Mouse (Mus musculus): ENCODE results near the gene Nrp1. TPM values are rescaled to one million over a fixed set of nuclear protein-coding genes. Genes with fewer than 3 reads are reported as not detected.

Gene Nrp1
- polyA plus RNA-seq, 2 experiments: 33.8 to 75.1 TPM

GRCm38 (mm10) chr8:128487966-128488931 is 129.8 kb downstream of the Nrp1 start:
- ATAC-seq (ENCODE audit: low FRiP score, low read depth) (no peak), DNase-seq (ENCODE audit: low spot score) (no peak)
- no peak overlapping the region for H3K4me3 ChIP-seq (replicated peaks; ENCODE audit: low read length)
- H3K27me3 ChIP-seq (ENCODE audit: control insufficient read depth, insufficient read depth, low read length): no peaks in the 10 kb centered on the region
- no peaks in the 10 kb centered on the region for H3K9me3 ChIP-seq (ENCODE audit: control insufficient read depth, low read length)
- no peak overlapping the region for H3K9ac ChIP-seq (ENCODE audit: low read depth, low read length, severe bottlenecking)
- no peak overlapping the region for H3K4me2 ChIP-seq (replicated peaks; ENCODE audit: low read depth, low read length, severe bottlenecking)
- 38% methylated on average over 10 of the region's 10 CpGs for WGBS
- no peak overlapping the region for H3K27ac ChIP-seq (replicated peaks; ENCODE audit: low read depth, low read length)
- no peaks in the 10 kb centered on the region; the same call in 1 of the 2 replicates for H3K36me3 ChIP-seq (ENCODE audit: control insufficient read depth, insufficient read depth, low read length)
- H3K4me1 ChIP-seq (ENCODE audit: control insufficient read depth, insufficient read depth, low read length): 0 out of 2 replicates have a peak, but pooled peaks cover 3% of the 10 kb centered on the region
- TF ChIP-seq POLR2A (IDR thresholded peaks at IDR 0.05; ENCODE audit: borderline replicate concordance, extremely low read depth, insufficient read depth, insufficient read length): no peak

DNA sequence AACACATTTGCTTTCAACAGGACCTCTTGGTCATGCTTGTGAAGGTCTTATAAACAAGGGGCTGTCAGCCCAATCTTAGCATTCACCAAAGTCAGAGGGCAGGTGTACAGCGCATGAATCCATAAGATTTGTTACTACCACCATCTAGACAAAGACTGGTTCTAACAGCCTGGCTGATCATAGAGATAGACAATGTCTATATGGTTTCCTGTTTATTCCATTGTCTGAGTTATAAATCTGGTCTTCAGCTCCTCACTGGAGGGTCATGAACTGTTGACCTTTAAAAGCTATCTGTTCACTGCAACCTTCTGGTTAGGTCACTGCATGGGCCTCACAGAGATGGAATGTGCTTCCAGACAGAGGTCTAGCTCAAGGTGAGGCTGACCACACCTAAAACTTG is 130.9 kb downstream of the Nrp1 start:
- DNase-seq (ENCODE audit: low spot score) (no peak), ATAC-seq (ENCODE audit: low FRiP score, low read depth) (no peak)
- no peak for TF ChIP-seq POLR2A (IDR thresholded peaks at IDR 0.05; ENCODE audit: borderline replicate concordance, extremely low read depth, insufficient read depth, insufficient read length)
- Histone ChIP-seq H3K27me3 (ENCODE audit: control insufficient read depth, insufficient read depth, low read length) (no peaks in the 10 kb centered on the region), H3K27ac (replicated peaks; ENCODE audit: low read depth, low read length) (no peak overlapping the region), H3K9ac (ENCODE audit: low read depth, low read length, severe bottlenecking) (no peak overlapping the region), H3K4me1 (ENCODE audit: control insufficient read depth, insufficient read depth, low read length) (0 out of 2 replicates have a peak, but pooled peaks cover 3% of the 10 kb centered on the region), H3K4me2 (replicated peaks; ENCODE audit: low read depth, low read length, severe bottlenecking) (no peak overlapping the region), H3K36me3 (ENCODE audit: control insufficient read depth, insufficient read depth, low read length) (no peaks in the 10 kb centered on the region; the same call in none of the 2 replicates), H3K4me3 (replicated peaks; ENCODE audit: low read length) (no peak overlapping the region), H3K9me3 (ENCODE audit: control insufficient read depth, low read length) (no peaks in the 10 kb centered on the region)
- 100% methylated on average over 1 of the region's 1 CpGs for WGBS

DNA sequence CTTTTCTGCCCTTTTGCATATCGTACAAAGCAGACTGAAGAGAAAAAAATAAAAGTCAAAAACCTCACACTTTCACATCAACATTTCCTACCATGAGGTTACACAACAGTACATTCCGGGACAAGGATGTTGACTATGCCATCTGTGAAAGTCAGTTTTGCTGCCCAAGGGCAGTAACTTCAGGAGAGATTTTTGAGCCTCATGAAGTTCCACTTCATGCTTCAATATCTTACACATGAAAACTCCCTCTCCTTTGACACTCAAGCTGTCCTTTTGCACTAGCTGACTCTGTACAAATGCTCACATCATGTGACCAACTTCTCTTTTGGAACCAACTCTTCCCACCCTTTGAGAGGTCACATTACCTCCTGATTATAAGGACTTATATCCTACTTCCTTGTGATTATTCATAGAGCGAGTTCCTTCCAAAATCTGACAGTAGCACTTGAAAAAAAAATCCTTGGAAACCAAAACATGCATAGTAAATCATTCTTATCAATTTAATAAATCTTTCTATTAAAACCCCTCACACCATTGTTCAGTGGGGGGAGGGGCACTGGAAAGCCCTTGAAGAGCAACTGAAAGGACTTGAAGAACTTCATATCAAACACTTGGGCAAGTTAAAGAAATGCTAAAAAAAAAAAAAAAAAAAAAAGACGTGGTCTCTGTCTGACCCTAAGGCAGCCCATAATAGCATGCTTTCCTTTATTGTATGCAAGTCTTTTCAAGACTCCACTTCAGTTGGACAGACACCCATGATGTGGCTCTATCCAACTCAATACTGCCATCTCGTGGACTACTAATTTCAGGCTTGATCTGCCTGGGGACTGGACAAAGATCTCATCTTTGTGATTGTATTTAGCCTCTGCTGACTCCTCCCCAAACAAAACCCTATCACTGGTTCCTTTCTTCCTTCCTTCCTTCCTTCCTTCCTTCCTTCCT is 133.0 kb downstream of the Nrp1 start:
- Histone ChIP-seq H3K36me3 (ENCODE audit: control insufficient read depth, insufficient read depth, low read length) (no peaks in the 10 kb centered on the region; the same call in none of the 2 replicates), H3K9ac (ENCODE audit: low read depth, low read length, severe bottlenecking) (no peak overlapping the region), H3K4me3 (replicated peaks; ENCODE audit: low read length) (no peak overlapping the region), H3K4me2 (replicated peaks; ENCODE audit: low read depth, low read length, severe bottlenecking) (no peak overlapping the region), H3K27ac (replicated peaks; ENCODE audit: low read depth, low read length) (no peak overlapping the region), H3K27me3 (ENCODE audit: control insufficient read depth, insufficient read depth, low read length) (no peaks in the 10 kb centered on the region), H3K9me3 (ENCODE audit: control insufficient read depth, low read length) (no peaks in the 10 kb centered on the region), H3K4me1 (ENCODE audit: control insufficient read depth, insufficient read depth, low read length) (0 out of 2 replicates have a peak, but pooled peaks cover 3% of the 10 kb centered on the region)
- 43% methylated on average over 5 of the region's 5 CpGs for WGBS
- TF ChIP-seq POLR2A (IDR thresholded peaks at IDR 0.05; ENCODE audit: borderline replicate concordance, extremely low read depth, insufficient read depth, insufficient read length): no peak
- ATAC-seq (ENCODE audit: low FRiP score, low read depth) (peak; percentile 72; the same call in 1 of the 2 replicates), DNase-seq (ENCODE audit: low spot score) (peak; percentile 90)

DNA sequence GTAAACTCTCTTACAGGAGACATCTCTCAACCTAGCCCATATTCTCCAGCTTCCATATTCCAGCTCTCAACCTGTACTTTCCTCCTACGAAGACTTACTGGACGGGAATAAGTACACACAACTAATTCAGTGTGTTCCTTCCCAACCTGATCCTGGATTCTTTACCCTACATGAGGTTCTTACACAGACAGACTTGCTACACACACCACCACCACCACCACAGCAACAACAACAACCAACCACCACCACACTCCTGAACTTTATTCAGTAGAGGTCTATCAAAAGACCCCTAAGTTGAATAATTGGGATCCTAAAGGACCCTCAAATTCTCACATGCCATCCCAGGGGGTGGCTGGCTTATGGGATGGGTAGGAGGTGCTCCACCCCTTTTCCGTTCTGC is 135.4 kb downstream of the Nrp1 start:
- Histone ChIP-seq H3K27me3 (ENCODE audit: control insufficient read depth, insufficient read depth, low read length) (no peaks in the 10 kb centered on the region), H3K4me1 (ENCODE audit: control insufficient read depth, insufficient read depth, low read length) (0 out of 2 replicates have a peak, but pooled peaks cover 3% of the 10 kb centered on the region), H3K9ac (ENCODE audit: low read depth, low read length, severe bottlenecking) (no peak overlapping the region), H3K36me3 (ENCODE audit: control insufficient read depth, insufficient read depth, low read length) (peaks cover 10% of the 10 kb centered on the region; the same call in 1 of the 2 replicates), H3K4me2 (replicated peaks; ENCODE audit: low read depth, low read length, severe bottlenecking) (no peak overlapping the region), H3K27ac (replicated peaks; ENCODE audit: low read depth, low read length) (no peak overlapping the region), H3K9me3 (ENCODE audit: control insufficient read depth, low read length) (no peaks in the 10 kb centered on the region), H3K4me3 (replicated peaks; ENCODE audit: low read length) (no peak overlapping the region)
- WGBS: 94% methylated on average over 3 of the region's 3 CpGs
- no peak for ATAC-seq (ENCODE audit: low FRiP score, low read depth)
- no peak for DNase-seq (ENCODE audit: low spot score)
- TF ChIP-seq POLR2A (IDR thresholded peaks at IDR 0.05; ENCODE audit: borderline replicate concordance, extremely low read depth, insufficient read depth, insufficient read length): no peak

DNA sequence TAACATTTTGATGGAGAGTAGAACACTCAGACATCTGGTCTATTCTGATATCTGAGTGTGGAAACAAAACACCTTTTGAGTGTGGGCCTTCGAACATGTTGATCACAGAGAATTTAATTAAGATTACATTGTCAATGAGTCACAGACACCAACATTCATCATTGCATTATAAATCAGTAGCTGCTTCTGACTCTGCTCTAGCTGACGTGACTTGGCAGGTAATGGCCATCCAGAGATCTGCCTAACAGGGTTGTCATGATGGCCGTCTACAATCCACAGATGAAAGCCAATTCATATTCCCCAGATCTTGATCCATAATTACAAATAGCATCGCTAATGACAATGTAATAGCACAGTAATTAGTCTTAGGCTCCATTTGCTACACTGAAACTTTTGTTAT is 140.4 kb downstream of the Nrp1 start:
- H3K4me2 ChIP-seq (replicated peaks; ENCODE audit: low read depth, low read length, severe bottlenecking): no peak overlapping the region
- H3K9ac ChIP-seq (ENCODE audit: low read depth, low read length, severe bottlenecking): no peak overlapping the region
- H3K9me3 ChIP-seq (ENCODE audit: control insufficient read depth, low read length): no peaks in the 10 kb centered on the region
- H3K27ac ChIP-seq (replicated peaks; ENCODE audit: low read depth, low read length): no peak overlapping the region
- H3K4me3 ChIP-seq (replicated peaks; ENCODE audit: low read length): no peak overlapping the region
- H3K27me3 ChIP-seq (ENCODE audit: control insufficient read depth, insufficient read depth, low read length): no peaks in the 10 kb centered on the region
- H3K4me1 ChIP-seq (ENCODE audit: control insufficient read depth, insufficient read depth, low read length): no peaks in the 10 kb centered on the region
- H3K36me3 ChIP-seq (ENCODE audit: control insufficient read depth, insufficient read depth, low read length): peaks cover 22% of the 10 kb centered on the region
- no peak for TF ChIP-seq POLR2A (IDR thresholded peaks at IDR 0.05; ENCODE audit: borderline replicate concordance, extremely low read depth, insufficient read depth, insufficient read length)
- ATAC-seq (ENCODE audit: low FRiP score, low read depth) (no peak), DNase-seq (ENCODE audit: low spot score) (no peak)
- 74% methylated on average over 4 of the region's 4 CpGs for WGBS

Data from limb, embryonic 14.5 days (tissue).